Mouse (Mus musculus): ENCODE results near the gene Nfasc.

DNA sequence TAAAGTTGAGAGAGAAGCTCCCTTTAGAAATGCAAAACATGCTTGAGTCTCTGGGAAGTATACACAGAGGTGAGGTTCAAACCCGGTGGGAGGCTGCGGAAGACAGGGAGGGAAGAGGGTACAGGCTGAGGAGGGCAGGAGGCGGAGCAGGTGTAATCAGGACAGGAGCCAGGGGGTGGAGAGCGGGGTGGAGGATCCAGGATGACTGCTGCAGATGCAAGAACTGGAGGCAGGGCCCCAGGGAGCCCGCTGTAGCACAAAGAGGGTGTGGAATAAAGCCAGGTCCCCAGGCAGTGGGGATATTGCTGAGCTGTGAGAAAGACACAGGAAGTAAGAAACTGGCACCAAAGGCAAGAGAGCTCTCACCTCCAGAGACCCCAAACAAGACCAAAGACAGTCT, 38.1 kb downstream of the Nfasc start:
- TF ChIP-seq CTCF (IDR thresholded peaks at IDR 0.05; ENCODE audit: borderline replicate concordance, insufficient read depth, low read length) (no peak), POLR2A (IDR thresholded peaks at IDR 0.05; ENCODE audit: low read depth, low read length) (no peak)
